Mouse (Mus musculus): ENCODE results near the gene Aurka. TPM values are rescaled to one million over a fixed set of nuclear protein-coding genes. Genes with fewer than 3 reads are reported as not detected.
A peak's percentile ranks its signal among the peaks of the same experiment; 100 is the strongest.

Aurka gene
- polyA plus RNA-seq, 1 experiment from 2014 or later, result 117 TPM

GRCm38 (mm10) chr2:172380513-172380912 is 10.2 kb upstream of the Aurka start:
- H3K27ac ChIP-seq, result no peak overlapping the region
- no peaks in the 10 kb centered on the region for H3K9me3 ChIP-seq
- H3K4me3 ChIP-seq, result no peak overlapping the region
- peaks cover 74% of the 10 kb centered on the region for H3K36me3 ChIP-seq
- no peak overlapping the region for H3K4me2 ChIP-seq
- WGBS, result 95% methylated on average over 17 of the region's 17 CpGs
- H3K9ac ChIP-seq, result no peak overlapping the region
- H3K4me1 ChIP-seq, result no peaks in the 10 kb centered on the region
- no peak for ATAC-seq (ENCODE audit: insufficient number of reproducible peaks, insufficient read depth, low FRiP score, low TSS enrichment, low read depth)
- H3K27me3 ChIP-seq, result no peaks in the 10 kb centered on the region

DNA sequence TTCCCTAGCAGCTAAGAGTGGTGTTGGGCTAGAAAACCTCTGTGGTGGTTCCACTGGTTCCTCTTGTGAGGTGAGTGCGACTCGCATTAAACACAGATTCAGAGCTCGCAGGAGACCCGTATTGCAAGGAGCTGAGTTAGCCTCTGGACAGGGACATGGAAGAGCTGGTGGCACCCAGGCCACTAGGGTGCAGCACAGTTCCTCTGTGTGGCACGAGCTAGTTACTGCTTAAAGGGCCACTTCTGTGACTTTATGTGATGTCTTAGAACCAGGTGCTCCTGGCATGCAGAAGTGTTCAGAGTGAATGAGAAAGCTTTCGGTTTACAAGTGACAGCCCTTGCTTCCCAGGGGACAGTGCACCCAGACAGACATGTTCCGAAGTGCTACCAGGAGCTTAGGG is 8.0 kb upstream of the Aurka start:
- WGBS, result 65% methylated on average over 7 of the region's 7 CpGs
- Histone ChIP-seq H3K27me3 (no peaks in the 10 kb centered on the region), H3K9ac (no peak overlapping the region), H3K36me3 (peaks cover 93% of the 10 kb centered on the region), H3K9me3 (no peaks in the 10 kb centered on the region), H3K4me3 (no peak overlapping the region), H3K4me2 (no peak overlapping the region), H3K27ac (no peak overlapping the region), H3K4me1 (no peaks in the 10 kb centered on the region)
- no peak for ATAC-seq (ENCODE audit: insufficient number of reproducible peaks, insufficient read depth, low FRiP score, low TSS enrichment, low read depth)

DNA sequence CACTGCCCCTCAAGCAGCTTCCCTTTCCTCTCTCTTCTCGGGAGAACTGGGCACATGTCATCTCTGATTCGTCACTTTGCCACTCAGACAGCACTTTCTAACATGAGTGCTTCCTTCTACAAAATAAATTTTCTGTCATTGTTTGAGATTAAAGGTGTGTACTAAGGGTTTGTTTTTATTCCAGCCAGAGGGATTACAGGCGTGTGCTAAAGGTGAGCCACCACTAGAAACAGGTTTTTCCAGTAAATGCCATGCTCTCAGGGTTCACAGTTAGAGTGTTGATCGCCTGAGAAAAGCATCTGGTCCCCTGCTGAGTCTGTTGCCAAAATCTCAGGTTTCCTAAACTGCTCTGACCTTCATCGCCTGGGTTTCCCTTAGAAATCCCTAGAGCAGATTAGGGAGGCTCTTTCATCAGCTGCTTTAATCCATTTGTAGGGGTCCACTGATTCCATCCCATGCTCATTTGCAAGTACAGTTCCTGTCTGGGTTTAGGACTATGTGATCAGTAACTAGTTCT is 6.7 kb upstream of the Aurka start:
- Histone ChIP-seq H3K4me1 (peaks cover 4% of the 10 kb centered on the region; the same call in 1 of the 2 replicates), H3K9me3 (no peaks in the 10 kb centered on the region), H3K27me3 (no peaks in the 10 kb centered on the region), H3K9ac (no peak overlapping the region), H3K36me3 (peaks cover 89% of the 10 kb centered on the region), H3K4me3 (no peak overlapping the region), H3K27ac (no peak overlapping the region), H3K4me2 (no peak overlapping the region)
- 50% methylated on average over 5 of the region's 5 CpGs for WGBS
- ATAC-seq (ENCODE audit: insufficient number of reproducible peaks, insufficient read depth, low FRiP score, low TSS enrichment, low read depth), result no peak

DNA sequence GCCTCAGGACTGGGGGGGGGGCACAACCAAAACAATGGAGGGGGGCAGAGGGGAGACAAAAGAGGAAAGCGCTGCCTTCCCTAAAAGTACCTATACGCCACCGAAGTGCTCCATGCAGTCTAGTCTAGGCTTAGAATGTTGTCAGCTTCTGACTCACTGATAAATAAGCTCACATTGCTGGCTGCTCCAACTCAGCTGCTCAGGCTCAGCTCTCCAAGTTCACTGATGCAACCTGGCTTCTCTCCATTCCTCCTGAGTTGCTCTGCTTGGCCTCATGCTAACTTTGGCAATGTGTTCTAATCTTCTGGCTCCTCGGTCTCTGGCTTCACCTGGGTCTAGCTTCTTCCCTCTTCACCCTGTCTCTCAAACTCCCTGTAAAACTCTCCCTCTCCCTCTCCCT is 6.2 kb upstream of the Aurka start:
- H3K27me3 ChIP-seq, result no peaks in the 10 kb centered on the region
- H3K4me3 ChIP-seq, result no peak overlapping the region
- no peaks in the 10 kb centered on the region for H3K9me3 ChIP-seq
- peaks cover 9% of the 10 kb centered on the region for H3K4me1 ChIP-seq
- ATAC-seq (ENCODE audit: insufficient number of reproducible peaks, insufficient read depth, low FRiP score, low TSS enrichment, low read depth), result no peak
- no peak overlapping the region for H3K4me2 ChIP-seq
- no peak overlapping the region for H3K9ac ChIP-seq
- peaks cover 84% of the 10 kb centered on the region for H3K36me3 ChIP-seq
- no peak overlapping the region for H3K27ac ChIP-seq
- 89% methylated on average over 4 of the region's 4 CpGs for WGBS

- Histone ChIP-seq H3K9me3 (no peaks in the 10 kb centered on the region), H3K36me3 (peaks cover 51% of the 10 kb centered on the region), H3K9ac (peak overlapping the region; percentile 98)
Measured at GRCm38 (mm10) chr2:172371258-172371657, 923 bp upstream of the Aurka start.

GRCm38 (mm10) chr2:172363176-172363575 is 7.2 kb downstream of the Aurka start:
- Histone ChIP-seq H3K4me3 (no peak overlapping the region), H3K27me3 (no peaks in the 10 kb centered on the region), H3K4me1 (peaks cover 15% of the 10 kb centered on the region), H3K9ac (no peak overlapping the region), H3K9me3 (no peaks in the 10 kb centered on the region), H3K36me3 (peaks cover 90% of the 10 kb centered on the region), H3K27ac (no peak overlapping the region), H3K4me2 (no peak overlapping the region)
- WGBS, result 85% methylated on average over 7 of the region's 7 CpGs
- no peak for ATAC-seq (ENCODE audit: insufficient number of reproducible peaks, insufficient read depth, low FRiP score, low TSS enrichment, low read depth)

More at GRCm38 (mm10) chr2:172371258-172371657, 923 bp upstream of the Aurka start:
- Histone ChIP-seq H3K4me2 (peak overlapping the region; percentile 80), H3K4me1 (peaks cover 42% of the 10 kb centered on the region), H3K27ac (peak overlapping the region; percentile 89), H3K27me3 (no peaks in the 10 kb centered on the region), H3K4me3 (peak overlapping the region; percentile 96)
- no peak for ATAC-seq (ENCODE audit: insufficient number of reproducible peaks, insufficient read depth, low FRiP score, low TSS enrichment, low read depth)
- WGBS, result 0% methylated on average over 11 of the region's 11 CpGs

DNA sequence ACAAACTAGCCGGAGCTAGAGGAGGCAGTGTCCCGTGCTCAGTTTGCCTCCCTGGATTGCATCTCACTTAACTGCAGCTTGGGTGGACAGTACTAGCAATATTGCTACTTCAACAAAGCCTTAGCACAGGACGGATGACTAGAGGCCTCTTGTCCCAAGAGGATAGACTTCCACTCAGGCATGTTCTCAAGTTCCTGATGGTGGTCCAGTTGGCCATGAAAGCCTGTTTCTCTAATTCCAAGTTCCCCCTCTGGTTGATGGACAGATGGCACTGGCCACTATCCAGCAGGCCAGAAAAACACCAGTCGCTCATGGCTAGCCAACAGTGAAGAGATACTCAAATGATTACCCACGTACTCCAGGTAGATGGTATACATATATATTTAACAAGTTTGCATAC is 14.5 kb downstream of the Aurka start:
- Histone ChIP-seq H3K27me3 (no peaks in the 10 kb centered on the region), H3K9me3 (no peaks in the 10 kb centered on the region), H3K9ac (no peak overlapping the region), H3K4me3 (no peak overlapping the region), H3K4me1 (no peaks in the 10 kb centered on the region), H3K27ac (peak overlapping the region; percentile 28; the same call in 1 of the 2 replicates), H3K36me3 (peaks cover 73% of the 10 kb centered on the region), H3K4me2 (no peak overlapping the region)
- ATAC-seq (ENCODE audit: insufficient number of reproducible peaks, insufficient read depth, low FRiP score, low TSS enrichment, low read depth), result no peak
- WGBS, result 85% methylated on average over 5 of the region's 5 CpGs

- H3K4me1 ChIP-seq, result no peaks in the 10 kb centered on the region
- no peaks in the 10 kb centered on the region for H3K9me3 ChIP-seq
- H3K4me3 ChIP-seq, result no peak overlapping the region
- H3K27me3 ChIP-seq, result no peaks in the 10 kb centered on the region
- H3K9ac ChIP-seq, result no peak overlapping the region
- no peak overlapping the region for H3K27ac ChIP-seq
- 54% methylated on average over 9 of the region's 9 CpGs for WGBS
- no peak for ATAC-seq (ENCODE audit: insufficient number of reproducible peaks, insufficient read depth, low FRiP score, low TSS enrichment, low read depth)
- H3K36me3 ChIP-seq, result peaks cover 62% of the 10 kb centered on the region
- H3K4me2 ChIP-seq, result no peak overlapping the region
Measured at GRCm38 (mm10) chr2:172354761-172355160, 15.6 kb downstream of the Aurka start.

- Histone ChIP-seq H3K4me3 (no peak overlapping the region), H3K27me3 (no peaks in the 10 kb centered on the region), H3K9me3 (no peaks in the 10 kb centered on the region), H3K36me3 (peaks cover 47% of the 10 kb centered on the region), H3K4me2 (no peak overlapping the region), H3K9ac (no peak overlapping the region), H3K4me1 (0 out of 2 replicates have a peak, but pooled peaks cover 3% of the 10 kb centered on the region), H3K27ac (no peak overlapping the region)
- WGBS, result 79% methylated on average over 9 of the region's 9 CpGs
- no peak for ATAC-seq (ENCODE audit: insufficient number of reproducible peaks, insufficient read depth, low FRiP score, low TSS enrichment, low read depth)
Measured at GRCm38 (mm10) chr2:172353218-172353617, 17.1 kb downstream of the Aurka start.

GRCm38 (mm10) chr2:172350773-172351172 is 19.6 kb downstream of the Aurka start:
- H3K9ac ChIP-seq, result no peak overlapping the region
- peaks cover 15% of the 10 kb centered on the region for H3K4me1 ChIP-seq
- no peak overlapping the region for H3K4me3 ChIP-seq
- H3K36me3 ChIP-seq, result peaks cover 23% of the 10 kb centered on the region
- H3K4me2 ChIP-seq, result no peak overlapping the region
- 71% methylated on average over 8 of the region's 8 CpGs for WGBS
- H3K9me3 ChIP-seq, result no peaks in the 10 kb centered on the region
- no peak overlapping the region for H3K27ac ChIP-seq
- no peak for ATAC-seq (ENCODE audit: insufficient number of reproducible peaks, insufficient read depth, low FRiP score, low TSS enrichment, low read depth)
- H3K27me3 ChIP-seq, result no peaks in the 10 kb centered on the region

DNA sequence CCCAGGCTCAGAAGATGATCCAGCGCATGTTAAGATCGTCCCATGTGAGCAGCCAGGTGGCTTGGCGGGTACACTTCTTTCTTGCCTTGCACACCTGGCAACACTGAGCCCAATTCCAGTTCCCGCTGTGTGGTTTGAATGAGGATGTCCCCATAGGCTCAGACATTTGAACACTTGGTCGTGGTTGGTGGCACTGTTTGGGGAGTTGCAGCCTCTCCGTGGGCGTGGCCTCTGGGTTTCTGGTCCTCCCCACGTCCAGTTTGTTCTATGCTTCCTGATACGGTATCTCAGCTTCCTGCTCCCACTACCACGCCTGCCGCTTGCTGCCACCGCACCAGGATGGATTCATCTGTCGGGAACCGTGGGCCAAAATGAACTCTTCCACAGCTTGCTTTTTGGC is 20.6 kb downstream of the Aurka start:
- no peak for ATAC-seq (ENCODE audit: insufficient number of reproducible peaks, insufficient read depth, low FRiP score, low TSS enrichment, low read depth)
- peaks cover 13% of the 10 kb centered on the region; the same call in 1 of the 2 replicates for H3K36me3 ChIP-seq
- no peaks in the 10 kb centered on the region for H3K9me3 ChIP-seq
- H3K4me2 ChIP-seq, result no peak overlapping the region
- no peak overlapping the region for H3K4me3 ChIP-seq
- H3K27me3 ChIP-seq, result no peaks in the 10 kb centered on the region
- H3K27ac ChIP-seq, result no peak overlapping the region
- peaks cover 17% of the 10 kb centered on the region for H3K4me1 ChIP-seq
- 77% methylated on average over 14 of the region's 14 CpGs for WGBS
- H3K9ac ChIP-seq, result no peak overlapping the region

DNA sequence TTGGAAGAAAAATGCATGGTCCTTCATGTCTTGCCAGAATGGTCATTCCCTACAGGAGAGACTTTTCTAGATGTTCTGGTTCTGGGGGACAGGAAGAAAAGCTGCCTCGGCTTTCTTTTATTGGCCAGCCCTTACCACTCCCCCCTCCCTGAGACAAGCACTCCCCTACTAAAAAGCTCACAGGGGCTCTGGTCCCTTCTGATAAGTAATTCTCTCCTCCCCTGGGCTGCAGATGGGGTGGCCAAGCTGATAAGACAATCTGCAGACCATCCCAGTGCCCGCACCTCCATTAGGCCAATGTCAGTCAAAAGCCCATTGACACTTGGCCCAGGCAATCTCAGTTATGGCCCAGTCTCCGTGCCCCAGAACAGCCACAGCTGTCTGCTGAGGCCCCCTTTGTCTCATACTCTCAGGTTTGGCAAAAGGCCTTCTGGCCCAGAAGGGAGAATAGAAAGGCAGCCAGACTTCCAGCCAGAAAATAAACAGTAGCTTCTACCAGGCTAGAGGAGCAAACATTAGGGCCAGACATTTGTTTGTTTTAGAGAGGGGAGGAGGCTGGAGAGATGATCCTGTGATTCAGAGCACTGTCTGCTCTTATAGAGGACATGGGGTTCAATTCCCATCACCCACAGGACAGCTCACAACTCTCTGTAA is 21.9 kb downstream of the Aurka start:
- 69% methylated on average over 3 of the region's 3 CpGs for WGBS
- Histone ChIP-seq H3K4me2 (no peak overlapping the region), H3K9ac (no peak overlapping the region), H3K9me3 (no peaks in the 10 kb centered on the region), H3K36me3 (0 out of 2 replicates have a peak, but pooled peaks cover 8% of the 10 kb centered on the region), H3K4me1 (peaks cover 23% of the 10 kb centered on the region), H3K27me3 (no peaks in the 10 kb centered on the region), H3K4me3 (no peak overlapping the region), H3K27ac (no peak overlapping the region)
- ATAC-seq (ENCODE audit: insufficient number of reproducible peaks, insufficient read depth, low FRiP score, low TSS enrichment, low read depth), result no peak

Data from embryonic facial prominence, embryonic 13.5 days (tissue).